Mouse (Mus musculus): Measurements from ENCODE around the gene Oprl1.

Gene Oprl1

DNA sequence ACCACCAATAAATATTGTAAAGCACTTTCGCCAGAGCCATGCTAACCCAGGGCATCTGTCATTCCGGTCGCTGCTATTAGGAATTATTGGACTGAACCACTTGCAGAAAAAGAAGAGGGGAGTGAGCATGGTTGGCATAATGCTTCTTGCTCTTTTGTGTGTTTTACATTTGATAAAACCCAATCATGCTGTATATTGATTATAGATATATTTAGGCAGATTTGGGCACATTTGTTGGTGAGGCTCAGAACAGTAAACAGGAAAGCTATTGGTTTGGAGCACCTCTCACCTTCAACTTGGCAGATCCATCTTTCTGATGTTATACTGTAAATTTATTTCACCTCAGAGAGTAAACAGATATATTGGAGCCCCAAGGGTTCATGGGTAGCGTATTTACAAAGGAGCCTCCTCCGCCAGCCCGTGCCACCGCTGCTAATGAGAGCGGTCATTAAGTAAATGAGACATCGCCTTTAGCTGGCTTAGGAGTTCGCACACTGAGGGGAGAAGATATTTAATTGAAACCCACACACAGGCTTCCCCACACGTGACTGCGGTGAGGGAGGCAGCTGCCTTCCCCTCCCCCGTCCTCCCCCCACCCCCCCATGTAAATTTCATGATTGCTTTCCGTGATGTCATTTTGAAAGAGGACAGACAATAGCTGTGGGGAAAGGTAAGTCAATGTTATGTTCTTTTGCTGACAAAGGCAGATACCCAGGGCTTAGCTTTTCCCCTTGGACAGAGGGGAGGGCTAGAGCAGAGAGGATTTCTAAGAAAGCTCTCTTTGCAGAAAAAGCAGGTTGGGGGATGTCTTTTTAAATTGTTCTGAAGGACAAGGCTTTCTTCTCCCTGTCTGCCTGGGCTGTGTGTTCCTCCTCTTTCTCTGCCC, 52.1 kb downstream of the Oprl1 start:
- no peak for DNase-seq

DNA sequence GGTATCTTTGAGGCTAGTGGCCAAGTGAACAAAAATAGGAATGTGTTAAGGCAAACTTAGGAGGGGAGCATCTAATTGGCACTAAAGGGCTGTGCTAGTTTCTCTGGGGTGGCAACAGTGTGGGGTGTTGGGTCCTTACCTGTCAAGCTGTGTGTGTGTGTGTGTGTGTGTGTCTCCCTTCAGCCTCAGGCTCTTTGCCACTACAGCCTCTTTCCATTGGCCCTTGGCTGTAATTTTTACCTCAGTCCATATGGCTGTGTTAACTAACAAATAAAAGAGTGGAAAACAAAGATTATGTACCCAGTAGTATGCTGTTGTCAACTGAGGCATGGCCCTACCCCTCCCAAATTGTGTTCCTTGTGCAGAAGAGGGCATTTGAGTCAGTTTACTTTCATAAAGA, 53.6 kb downstream of the Oprl1 start:
- no peak for DNase-seq

DNA sequence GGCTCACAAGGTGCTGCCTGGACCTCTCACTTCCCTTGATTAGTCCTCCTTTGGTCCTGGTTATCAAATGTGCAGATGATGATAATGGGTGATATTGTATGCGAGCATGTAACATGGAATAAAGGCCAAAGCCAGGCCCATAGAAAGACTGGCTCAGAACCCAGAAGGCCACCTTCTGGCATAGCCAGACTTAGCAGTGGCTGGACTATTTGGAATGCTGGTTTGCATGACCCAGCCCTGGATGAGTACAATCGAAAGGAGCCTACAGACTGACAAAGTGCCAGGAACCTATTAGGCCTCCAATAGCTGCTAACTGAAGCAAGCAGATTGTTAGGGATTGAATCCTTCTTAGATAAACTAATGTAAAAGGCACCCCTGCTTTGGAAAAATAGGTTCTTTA, 54.6 kb downstream of the Oprl1 start:
- DNase-seq: no peak
